Mouse (Mus musculus): ENCODE data around the gene Hrg.
"Not testable (repeated sequence)": the region's sequence is repeated elsewhere in the genome, so short reads cannot be mapped to it uniquely, and the experiment has no call there.

Gene Hrg

GRCm38 (mm10) chr16:22950840-22951395 is at the start of gene Hrg:
TSS of gene Hrg (plus strand) at chr16:22951072.
- DNase-seq (ENCODE audit: low spot score) = no peak

- DNase-seq (ENCODE audit: low spot score) = no peak
Measured at GRCm38 (mm10) chr16:22901326-22901725, 49.5 kb upstream of the Hrg start.

- DNase-seq (ENCODE audit: low spot score) = no peak
Measured at GRCm38 (mm10) chr16:22909290-22909689, 41.6 kb upstream of the Hrg start.

- no peak for DNase-seq (ENCODE audit: low spot score)
Measured at GRCm38 (mm10) chr16:22911986-22912385, 38.9 kb upstream of the Hrg start.

- no peak for DNase-seq (ENCODE audit: low spot score)
Measured at GRCm38 (mm10) chr16:22912886-22913285, 38.0 kb upstream of the Hrg start.

GRCm38 (mm10) chr16:22914276-22914675 is 36.6 kb upstream of the Hrg start:
- no peak for DNase-seq (ENCODE audit: low spot score)

- DNase-seq (ENCODE audit: low spot score) = no peak
Measured at GRCm38 (mm10) chr16:22918034-22918433, 32.8 kb upstream of the Hrg start, which contains the start of gene Fetub. TSS of gene Fetub (plus strand) at chr16:22918334.

GRCm38 (mm10) chr16:22918664-22919312 is 32.1 kb upstream of the Hrg start:
- no peak for DNase-seq (ENCODE audit: low spot score)

- peak; percentile 13 for DNase-seq (ENCODE audit: low spot score)
Measured at GRCm38 (mm10) chr16:22919971-22920854, 30.7 kb upstream of the Hrg start.

- no peak for DNase-seq (ENCODE audit: low spot score)
Measured at GRCm38 (mm10) chr16:22921761-22922160, 29.1 kb upstream of the Hrg start.

GRCm38 (mm10) chr16:22922433-22922832 is 28.4 kb upstream of the Hrg start:
- no peak for DNase-seq (ENCODE audit: low spot score)

GRCm38 (mm10) chr16:22929575-22929974 is 21.3 kb upstream of the Hrg start:
- no peak for DNase-seq (ENCODE audit: low spot score)

GRCm38 (mm10) chr16:22931431-22932200 is 19.3 kb upstream of the Hrg start:
- DNase-seq (ENCODE audit: low spot score) = no peak

- DNase-seq (ENCODE audit: low spot score) = no peak
Measured at GRCm38 (mm10) chr16:22937631-22938030, 13.2 kb upstream of the Hrg start.

- DNase-seq (ENCODE audit: low spot score) = no peak
Measured at GRCm38 (mm10) chr16:22938541-22938940, 12.3 kb upstream of the Hrg start.

GRCm38 (mm10) chr16:22939120-22939695 is 11.7 kb upstream of the Hrg start:
- DNase-seq (ENCODE audit: low spot score) = no peak

GRCm38 (mm10) chr16:22941825-22942476 is 8.9 kb upstream of the Hrg start:
- not testable (repeated sequence) for DNase-seq (ENCODE audit: low spot score)

GRCm38 (mm10) chr16:22947371-22947770 is 3.5 kb upstream of the Hrg start:
- DNase-seq (ENCODE audit: low spot score) = no peak

GRCm38 (mm10) chr16:22953069-22953468 is 2.2 kb downstream of the Hrg start:
- no peak for DNase-seq (ENCODE audit: low spot score)

GRCm38 (mm10) chr16:22955397-22956084 is 4.7 kb downstream of the Hrg start:
- DNase-seq (ENCODE audit: low spot score) = no peak

GRCm38 (mm10) chr16:22956085-22956439 is 5.2 kb downstream of the Hrg start:
- no peak for DNase-seq (ENCODE audit: low spot score)

Measured in ovary, postnatal 14 days (tissue).